Mouse (Mus musculus): ENCODE measurements around the gene Anpep.
A peak's percentile ranks its signal among the peaks of the same experiment; 100 is the strongest.

Gene Anpep

DNA sequence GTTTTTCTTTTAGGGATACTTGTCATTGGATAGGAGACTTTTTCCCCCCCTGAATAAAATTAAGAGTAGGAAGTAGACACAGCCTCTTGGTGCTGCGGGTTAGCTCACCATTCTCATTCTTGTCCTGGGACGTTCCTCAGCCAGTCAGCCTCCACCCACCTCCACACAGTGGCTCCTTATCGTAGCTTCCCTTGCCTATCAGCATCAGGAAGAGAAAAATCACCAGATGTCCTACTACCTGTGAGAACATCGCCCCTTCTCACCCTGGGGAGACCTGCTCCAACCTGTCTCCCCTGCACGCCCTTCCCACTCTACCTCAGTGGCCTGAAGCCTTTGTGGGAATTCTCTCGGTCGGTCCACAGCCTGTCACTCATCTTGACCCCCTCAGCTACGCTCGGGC lies at the start of gene Anpep:
Gene Anpep (minus strand): TSS at position 249 of the 400 bp plus-strand sequence.
- no peak for DNase-seq (ENCODE audit: low spot score)

DNA sequence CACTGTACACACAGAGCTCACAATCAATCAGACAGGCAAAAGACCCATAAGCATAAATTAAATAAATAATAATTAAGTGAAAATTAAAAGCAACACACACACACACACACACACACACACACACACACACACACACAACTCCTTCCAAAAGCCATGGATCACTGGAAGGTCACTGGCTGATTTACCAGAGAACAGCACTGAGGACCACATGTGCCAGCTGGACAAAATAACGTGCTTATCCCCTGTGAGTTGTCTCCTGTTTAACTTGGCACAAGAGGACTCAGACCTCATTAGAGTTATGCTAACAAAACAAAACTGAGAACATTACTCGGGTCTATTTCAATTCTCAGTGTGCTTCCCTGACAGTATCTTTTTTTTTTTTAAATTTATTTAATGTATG lies 46.5 kb upstream of the Anpep start:
- no peak for DNase-seq (ENCODE audit: low spot score)

DNA sequence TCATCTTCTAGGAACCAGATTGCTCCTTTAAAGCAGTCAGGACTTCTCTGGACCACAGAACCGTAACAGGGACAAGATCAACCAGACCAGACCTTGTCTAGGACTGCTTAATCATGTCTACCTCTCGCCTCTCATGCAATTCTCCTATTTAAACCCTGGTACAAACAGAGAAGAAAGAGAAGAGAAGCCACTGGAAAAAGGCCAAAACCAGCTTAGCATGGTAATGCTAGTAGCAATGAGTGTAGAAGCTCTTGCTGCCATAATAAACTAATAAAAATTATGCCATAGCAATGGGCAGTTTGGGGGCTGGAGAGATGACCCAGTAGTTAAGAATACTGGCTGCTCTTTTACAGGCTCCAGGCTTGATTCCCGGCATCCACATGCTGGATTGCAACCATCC lies 46.1 kb upstream of the Anpep start:
- DNase-seq (ENCODE audit: low spot score): no peak

DNA sequence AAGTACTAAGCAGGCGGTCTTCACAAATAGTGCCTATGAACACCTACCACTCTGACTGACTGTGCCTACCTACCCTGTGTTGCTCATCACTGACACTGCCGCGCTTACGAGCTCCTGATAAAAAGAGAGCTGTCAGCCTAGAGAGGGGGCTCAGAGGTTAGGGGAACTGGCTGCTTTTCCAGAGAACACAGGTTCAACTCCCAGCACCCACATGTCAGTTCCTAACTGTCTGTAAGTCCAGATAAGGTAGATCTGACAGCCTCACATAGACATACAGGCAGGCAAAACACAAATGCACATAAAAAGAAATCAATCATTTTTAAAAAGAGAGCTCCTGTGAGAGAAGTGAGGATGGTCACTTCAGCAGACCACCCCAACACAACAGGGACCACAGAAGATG lies 44.3 kb upstream of the Anpep start:
- DNase-seq (ENCODE audit: low spot score): no peak

DNA sequence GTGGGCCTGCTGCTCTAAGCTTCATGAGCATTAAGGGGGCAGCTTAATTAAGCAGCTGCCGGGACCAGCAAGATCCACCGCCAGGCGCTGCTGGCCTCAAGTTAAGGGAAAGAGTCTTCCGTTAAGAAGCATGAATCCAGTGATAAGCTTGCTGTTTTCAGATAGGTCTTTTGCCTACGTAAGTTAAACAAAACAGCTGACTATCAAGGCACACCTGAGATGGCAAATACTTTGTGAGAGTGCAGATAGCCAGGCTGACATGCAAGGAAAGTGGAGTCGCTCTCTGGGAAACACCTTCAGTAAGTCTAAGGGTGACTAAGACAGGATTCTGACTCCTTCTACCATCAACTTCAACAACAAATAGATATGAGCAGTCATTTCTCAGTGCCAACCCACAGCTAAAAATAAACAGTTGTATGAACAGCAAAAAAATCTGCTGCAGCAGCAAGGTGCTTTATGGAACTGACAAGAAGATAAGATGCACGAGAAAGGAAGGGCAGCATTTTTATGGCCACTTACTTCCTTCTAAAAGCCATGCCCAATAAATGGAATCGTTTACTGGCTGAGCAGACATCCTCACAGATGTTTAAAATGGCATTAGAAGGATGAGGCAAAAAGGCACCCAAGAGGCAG lies 42.4 kb upstream of the Anpep start:
- peak; percentile 8 for DNase-seq (ENCODE audit: low spot score)

DNA sequence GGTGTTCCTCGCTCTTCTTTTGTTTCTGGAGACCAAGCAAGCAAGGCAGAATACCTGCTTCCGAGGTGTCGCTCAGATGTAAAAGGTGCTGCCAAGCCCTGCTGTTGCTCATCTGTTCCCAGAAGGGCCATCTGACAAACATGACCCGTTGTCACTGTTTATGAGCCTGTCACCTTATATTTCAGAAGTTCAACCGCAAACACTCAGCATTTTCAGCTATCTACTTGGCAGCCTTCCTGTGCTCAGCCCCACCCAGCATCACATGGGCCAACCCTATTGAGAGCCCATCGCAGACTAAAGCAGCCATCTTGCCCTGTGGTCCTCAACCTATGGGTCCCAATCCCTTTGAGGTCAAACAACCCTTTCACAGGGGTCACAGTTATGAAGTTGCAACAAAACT lies 39.9 kb upstream of the Anpep start:
- no peak for DNase-seq (ENCODE audit: low spot score)

DNA sequence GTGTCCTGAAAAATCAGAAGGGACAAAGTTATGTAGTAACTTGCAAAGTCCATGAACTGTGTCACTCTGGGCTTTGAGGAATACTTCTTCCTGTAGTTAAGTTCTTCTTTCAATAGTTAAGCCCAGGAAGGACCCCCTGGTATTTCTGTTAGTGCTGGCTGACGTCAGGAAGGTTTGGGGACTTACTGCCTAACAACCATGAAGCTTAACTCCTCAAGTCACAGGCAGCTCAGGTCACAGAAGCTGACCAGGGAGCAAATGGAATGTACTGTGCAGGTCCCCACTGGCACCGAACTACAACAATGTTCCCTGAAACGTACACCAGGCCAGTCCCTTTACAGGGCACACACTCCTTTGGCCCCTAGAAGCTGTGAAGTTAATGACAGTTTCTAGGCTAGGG lies 34.4 kb upstream of the Anpep start:
- DNase-seq (ENCODE audit: low spot score): no peak

DNA sequence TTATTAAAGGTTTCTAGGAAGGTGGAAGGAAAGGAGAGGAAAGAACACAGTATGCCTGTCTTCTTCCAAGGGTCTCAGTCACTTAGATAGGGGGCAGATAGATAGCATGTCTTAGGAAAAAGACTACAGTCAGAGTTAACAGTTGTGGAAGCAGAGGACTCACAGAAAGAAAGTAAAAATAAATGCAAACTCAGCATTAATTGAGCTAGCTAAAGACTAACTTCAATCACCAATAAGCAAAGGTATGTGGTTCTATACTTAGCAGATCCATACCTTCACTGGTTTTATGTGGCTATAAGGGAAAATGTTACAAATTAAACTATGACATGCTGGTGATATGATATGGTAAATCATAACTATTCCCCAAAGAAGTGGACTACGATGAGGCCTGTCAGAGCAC lies 33.9 kb upstream of the Anpep start:
- DNase-seq (ENCODE audit: low spot score): no peak

DNA sequence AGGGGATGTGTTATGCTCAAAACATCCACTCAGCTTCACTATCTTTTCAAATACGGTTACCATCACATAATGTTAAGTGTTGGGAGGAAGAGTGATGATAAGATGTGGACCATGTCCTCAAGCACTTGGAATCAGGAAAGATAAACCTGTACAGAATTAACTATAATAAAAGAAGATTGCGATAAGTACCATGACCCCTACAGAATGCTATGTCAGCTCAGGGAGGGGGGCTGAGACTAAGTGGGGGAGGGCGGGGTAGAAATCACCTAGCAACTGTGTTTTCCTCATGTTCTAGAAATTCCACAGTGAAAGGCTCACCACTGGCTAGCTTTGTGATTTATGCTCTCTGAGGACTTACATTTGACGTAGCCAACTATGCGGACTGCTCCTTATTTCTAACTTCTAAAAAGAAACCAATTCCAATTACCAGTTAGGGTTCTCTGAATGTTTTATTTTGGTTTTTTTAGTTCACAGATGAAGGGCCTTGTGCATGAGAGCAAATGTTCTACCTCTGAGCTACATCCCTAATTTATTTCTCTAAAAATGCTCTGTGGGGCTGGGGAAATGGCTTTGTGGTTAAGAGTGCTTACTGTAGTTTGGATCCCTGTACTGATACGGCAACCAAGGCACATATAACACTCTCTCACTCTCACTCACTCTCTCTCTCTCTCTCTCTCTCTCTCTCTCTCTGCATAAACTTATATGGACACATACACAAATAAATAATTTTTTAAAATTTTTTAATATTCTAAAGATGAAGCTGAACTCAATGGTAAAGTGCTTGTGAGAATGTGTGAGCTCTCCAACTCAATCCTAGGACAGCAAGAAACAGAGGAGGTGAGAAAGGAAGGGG lies 31.9 kb upstream of the Anpep start:
- DNase-seq (ENCODE audit: low spot score): no peak

DNA sequence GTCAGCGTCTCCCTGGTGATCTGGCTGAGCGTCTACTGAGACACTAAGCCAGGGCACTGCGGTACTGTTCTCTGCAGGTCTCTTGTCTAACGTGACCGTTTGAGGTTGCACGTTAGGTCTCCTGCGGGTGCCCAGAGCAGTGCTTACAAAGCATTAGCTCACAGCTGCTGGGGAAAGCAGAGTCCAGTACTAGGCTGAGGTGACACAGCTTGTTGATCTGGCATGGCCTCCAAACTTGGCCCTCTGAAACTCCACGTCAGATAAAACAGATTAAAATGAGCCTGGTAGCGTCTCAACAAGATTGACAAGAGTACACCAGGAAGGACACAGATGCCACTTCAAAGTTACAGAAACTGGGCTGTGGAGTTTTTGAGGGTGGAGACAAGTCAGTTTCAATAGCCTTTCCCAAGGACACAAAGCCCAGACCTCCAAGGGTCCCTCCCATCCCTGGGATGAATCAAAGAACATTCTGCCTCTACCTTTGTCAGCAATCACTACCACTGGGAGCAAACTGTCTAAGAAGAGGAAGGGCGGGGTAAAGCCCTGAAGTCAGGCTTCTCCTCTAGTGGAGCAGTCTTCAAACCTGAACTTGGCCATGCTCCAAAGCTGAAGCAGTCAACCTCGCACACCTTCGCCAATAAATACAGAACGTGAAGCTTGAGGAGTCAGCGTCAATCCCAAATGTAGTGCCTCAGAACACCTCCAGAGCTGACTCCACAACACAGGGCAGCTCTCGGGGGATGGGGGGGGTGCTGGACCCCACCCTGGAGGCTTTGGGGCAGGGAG lies 29.8 kb upstream of the Anpep start:
- DNase-seq (ENCODE audit: low spot score): no peak

DNA sequence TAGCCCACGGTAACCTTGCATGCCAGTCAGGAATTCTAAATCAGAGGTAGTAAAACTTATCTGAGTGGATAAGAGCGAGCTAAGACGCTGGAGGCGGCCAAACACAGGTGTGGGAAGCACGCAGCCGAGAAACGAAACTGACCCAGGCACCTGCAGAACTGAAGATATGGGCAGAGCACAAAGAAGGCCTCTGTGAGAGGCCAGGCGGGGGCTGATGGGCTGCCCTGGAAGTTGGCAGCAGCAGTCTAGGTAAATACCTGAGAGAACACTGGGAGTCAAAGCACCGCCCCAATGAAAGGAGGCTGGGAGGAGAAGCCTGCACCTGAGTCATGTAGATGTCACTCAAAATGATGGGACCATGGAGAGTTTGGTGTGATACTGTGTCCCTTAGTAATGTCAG lies 27.7 kb upstream of the Anpep start:
- DNase-seq (ENCODE audit: low spot score): no peak

DNA sequence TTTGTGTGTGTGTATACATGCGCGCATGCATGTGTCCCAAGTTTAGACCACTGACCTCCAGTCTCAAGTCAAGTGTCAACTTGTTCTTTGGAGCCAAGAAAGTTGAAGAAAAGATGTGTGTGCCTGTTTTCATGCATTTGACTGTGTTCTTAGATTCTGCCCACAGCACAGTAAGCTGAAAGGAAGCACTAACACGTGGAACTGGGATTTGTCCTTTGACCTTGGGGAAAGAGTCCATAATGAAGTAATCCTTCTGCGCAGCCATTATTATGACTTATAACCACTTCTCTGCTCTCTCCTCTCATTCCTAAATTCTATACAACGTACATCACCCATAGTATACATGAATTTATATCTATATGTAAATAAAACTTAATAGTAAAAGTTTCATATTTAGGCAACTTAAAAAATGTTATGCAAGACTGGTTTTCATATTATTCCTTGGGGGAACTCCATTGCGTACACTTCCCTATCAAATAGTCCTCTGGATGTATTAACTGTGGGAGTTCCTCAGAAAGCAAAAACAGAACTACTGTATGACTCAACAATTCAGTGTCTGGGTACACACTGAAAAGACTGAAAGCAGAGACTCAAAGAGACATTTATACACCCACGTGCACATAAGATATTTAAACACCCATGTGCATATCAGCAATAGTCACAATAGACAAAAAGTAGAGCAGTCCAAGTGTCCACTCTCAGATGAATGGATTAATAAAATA lies 22.9 kb upstream of the Anpep start:
- no peak for DNase-seq (ENCODE audit: low spot score)

DNA sequence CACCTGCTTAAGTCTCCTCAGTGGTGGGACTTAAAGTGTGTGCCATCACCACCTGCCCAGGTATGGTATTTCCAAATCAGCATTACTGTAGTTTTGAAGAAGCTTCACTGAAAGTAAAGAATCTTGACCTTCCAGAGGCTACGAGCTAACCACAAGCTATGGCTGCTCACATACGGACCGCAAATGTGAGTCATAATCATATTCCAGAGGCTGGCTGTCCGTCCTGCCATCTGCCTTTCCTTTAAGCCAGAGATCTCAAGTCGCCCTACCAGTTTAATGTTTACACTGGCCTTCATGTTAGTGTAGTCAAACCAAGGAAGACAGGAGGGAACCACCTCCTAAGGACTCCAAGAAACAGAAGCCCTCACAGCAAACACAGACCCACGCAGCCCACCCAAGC lies 21.0 kb upstream of the Anpep start:
- no peak for DNase-seq (ENCODE audit: low spot score)

DNA sequence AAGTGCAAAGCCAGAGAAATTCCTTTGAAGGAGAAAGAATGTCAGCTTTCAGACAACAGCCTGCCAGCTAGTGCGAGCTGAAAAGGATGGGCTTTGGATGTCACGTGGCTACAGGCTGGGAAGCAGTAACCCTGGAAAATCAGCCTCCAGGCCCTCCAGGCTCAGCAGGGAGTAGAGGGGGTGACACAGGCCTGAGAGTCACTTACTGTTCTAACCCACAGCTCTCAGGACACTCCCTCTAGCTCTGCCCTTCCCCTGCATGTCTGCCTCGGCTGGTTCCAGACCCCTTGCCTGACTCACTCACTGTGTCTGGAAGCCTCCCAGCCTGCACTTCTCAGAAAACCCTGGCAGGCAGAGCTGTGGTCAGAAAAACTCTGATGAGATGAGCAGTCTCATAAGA lies 20.1 kb upstream of the Anpep start:
- DNase-seq (ENCODE audit: low spot score): no peak

DNA sequence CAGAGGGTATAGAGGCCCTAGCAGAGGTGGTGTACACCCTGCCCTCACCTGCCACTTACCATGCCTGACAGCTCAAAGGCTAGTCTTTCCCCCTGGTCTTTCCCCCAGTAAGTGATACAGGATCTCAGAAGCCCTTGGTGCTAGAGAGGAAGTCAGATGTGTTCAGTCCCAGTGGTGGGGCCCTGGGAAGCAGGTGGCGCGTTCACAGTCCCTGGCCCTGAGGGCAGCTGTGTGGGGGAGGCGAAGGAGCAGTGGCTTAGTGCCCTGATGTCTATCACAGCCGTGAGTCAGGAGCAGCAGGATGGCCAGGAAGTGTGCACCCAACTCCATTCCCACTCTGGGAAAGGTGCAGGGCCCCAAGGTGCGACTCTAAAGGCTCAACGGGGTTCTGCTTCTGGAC lies 19.2 kb upstream of the Anpep start:
- no peak for DNase-seq (ENCODE audit: low spot score)

DNA sequence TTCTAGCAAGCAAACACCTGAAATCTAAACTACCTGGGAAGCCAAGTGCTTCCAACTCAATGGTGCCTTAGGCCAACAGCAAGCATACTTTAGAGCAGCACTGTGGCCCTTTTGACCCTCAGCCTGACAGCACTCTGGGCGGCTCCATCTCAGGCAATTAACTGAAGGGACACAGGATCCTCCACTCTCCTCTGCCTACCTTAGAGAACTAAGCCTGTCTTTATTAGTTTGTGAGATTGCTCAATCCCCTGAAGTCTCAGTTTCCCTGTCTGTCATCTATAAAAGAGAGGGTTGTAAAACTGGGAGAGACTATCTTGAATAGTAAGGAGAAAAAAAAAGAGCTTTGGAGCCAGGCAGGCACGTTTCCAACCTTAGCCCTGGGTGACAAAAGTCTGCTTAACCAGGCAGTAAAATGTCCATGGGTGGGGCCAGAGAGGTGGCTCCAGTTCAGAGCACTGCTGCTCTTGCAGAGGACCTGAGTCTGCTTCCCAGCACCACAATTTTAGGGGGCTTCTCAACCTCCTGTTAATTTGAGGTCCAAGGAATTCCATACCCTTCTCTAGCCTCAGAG lies 17.7 kb upstream of the Anpep start:
- no peak for DNase-seq (ENCODE audit: low spot score)

DNA sequence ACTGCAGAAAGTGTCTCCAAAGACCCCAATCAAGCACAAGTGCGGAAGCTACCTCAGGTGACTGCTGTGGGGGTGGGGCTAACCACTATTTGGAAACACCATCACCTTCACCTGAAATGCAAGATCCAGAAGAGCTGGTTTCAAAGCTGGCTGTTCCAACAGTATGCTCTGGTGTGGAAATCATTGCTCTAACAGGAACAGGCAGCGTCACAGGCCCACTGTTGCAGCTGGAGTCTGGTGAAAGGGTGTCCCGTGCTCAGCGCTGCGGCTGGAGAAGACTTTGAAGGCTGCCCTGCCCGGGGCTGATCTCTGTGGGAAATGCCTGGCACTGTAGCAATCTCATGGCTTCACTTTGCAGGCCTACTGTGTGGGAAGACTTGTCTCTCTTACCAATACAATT lies 12.5 kb upstream of the Anpep start:
- DNase-seq (ENCODE audit: low spot score): no peak

DNA sequence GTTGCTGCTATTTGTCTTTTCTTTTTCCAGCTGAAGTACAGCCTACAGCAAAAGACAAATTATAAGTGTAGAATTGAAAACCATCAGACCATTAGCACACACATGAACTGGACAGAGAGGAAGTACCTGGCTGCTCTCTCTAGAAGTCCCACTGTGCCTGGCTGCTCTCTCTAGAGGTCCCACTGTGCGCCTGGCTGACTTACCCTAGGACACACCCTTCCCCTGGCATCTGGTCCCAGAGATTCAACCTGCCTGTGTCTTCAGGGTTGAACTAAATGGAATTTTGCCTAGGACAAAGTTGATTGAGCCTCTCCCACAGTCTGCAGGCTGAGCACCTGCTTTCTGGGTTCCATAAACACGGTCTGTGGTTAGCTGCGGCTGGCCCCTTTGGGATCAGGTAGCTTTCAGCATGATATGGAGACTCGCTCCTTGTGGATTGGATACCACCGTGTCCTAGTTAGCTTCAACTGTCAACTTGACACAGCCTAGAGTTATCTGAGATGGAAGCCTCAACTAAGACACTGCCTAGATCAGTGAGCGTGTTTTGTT lies 11.0 kb upstream of the Anpep start:
- DNase-seq (ENCODE audit: low spot score): no peak

DNA sequence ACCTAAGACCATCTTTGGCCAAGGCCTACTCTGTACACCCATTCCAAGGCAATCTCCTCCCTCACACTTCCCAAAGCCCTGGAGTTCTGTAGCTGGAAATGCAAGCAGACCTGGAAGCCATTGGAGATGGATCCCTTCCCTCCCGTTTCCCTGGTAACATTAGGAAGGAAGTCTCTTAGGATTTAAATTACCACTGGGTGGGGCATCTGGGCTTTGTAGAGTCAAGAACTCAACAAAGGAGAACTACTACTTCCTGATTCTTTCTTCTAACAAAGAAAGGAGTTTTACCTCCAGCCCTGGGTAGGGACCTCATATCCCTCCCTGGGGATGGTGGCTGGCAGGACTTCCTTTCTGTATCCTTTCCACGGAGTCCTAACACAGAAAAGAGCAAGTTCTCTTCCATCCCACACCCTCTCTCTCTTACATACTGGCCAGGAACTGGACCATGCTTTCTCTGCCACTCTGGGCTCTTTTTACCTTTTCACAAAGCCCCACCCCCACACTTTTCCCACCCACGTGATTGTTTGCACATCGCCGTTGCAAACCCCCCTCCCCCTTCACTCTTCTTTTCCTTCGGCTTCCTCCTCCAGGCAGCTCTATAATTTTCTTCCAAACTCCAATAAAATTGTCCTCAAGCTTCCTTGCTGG lies 8.3 kb upstream of the Anpep start:
- no peak for DNase-seq (ENCODE audit: low spot score)

DNA sequence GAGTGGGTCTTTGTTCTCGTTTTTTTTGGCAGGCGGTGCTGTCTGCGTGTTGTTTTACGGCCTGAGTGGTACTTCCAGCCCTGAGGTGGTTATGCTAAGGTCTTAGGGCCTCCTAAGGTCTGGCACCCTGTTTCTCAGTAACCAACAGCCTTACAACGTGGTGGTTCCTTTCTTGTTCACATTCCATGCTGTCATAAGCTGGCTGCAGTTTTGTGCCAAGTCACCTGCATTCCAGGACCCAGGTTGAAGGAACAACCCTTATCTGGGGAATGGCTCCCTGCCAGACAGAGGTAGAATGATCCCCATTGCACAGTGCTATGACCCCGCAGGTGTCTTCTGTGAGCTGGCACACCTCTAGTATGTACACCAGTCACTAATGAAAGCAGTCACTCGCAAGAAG lies 7.6 kb upstream of the Anpep start:
- no peak for DNase-seq (ENCODE audit: low spot score)

DNA sequence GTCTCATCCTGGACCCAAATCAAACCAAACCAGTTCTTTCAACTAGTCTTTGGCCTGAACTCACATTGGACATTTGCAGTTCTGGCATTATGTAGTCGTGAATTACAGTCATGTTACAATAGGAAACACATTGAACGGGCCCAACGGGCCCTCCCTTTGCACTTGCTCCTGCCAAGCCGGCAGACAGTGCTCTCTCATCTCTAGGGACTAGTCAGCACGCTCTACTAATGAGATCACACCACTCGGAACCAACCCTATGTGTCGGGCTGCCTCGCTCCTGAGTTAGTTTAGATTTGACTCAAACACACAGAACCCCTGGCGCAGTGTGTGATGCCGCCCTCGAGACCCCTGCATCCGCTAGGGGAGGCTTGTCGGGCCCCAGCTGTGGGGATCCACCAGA lies 7.0 kb upstream of the Anpep start:
- no peak for DNase-seq (ENCODE audit: low spot score)
